Mouse (Mus musculus): ENCODE measurements around the gene Prrt2. TPM values are rescaled to one million over a fixed set of nuclear protein-coding genes. Genes with fewer than 3 reads are reported as not detected.

Gene Prrt2
- polyA plus RNA-seq, 1 experiment from 2014 or later, result 71.4 TPM

GRCm38 (mm10) chr7:127021563-127022527 lies 834 bp upstream of the Prrt2 start:
- Histone ChIP-seq H3K9ac (ENCODE audit: low read depth, low read length) (peak overlapping the region; percentile 83), H3K9me3 (ENCODE audit: control insufficient read depth, low read length) (no peaks in the 10 kb centered on the region)

GRCm38 (mm10) chr7:127020491-127020890 lies 520 bp downstream of the Prrt2 start:
- peak overlapping the region; percentile 89 for H3K27ac ChIP-seq (ENCODE audit: low read depth, low read length)
- no peak for ATAC-seq
- WGBS, result 22% methylated on average over 5 of the region's 5 CpGs
- H3K4me2 ChIP-seq (ENCODE audit: low read length), result peak overlapping the region; percentile 91
- peaks cover 14% of the 10 kb centered on the region; the same call in 1 of the 2 replicates for H3K36me3 ChIP-seq (ENCODE audit: control insufficient read depth, insufficient read depth, low read length)
- H3K9me3 ChIP-seq (ENCODE audit: control insufficient read depth, low read length), result no peaks in the 10 kb centered on the region
- peak overlapping the region; percentile 83 for H3K9ac ChIP-seq (ENCODE audit: low read depth, low read length)
- peaks cover 67% of the 10 kb centered on the region for H3K4me1 ChIP-seq (ENCODE audit: control insufficient read depth, insufficient read depth, low read depth, low read length)
- peak overlapping the region; percentile 59 for H3K4me3 ChIP-seq (ENCODE audit: low read length)
- no peaks in the 10 kb centered on the region for H3K27me3 ChIP-seq (replicated peaks; ENCODE audit: control insufficient read depth, insufficient read depth, low read length)

More at GRCm38 (mm10) chr7:127021563-127022527, 834 bp upstream of the Prrt2 start:
- Histone ChIP-seq H3K4me1 (ENCODE audit: control insufficient read depth, insufficient read depth, low read depth, low read length) (peaks cover 60% of the 10 kb centered on the region), H3K27ac (ENCODE audit: low read depth, low read length) (peak overlapping the region; percentile 89), H3K4me3 (ENCODE audit: low read length) (peak overlapping the region; percentile 59), H3K36me3 (ENCODE audit: control insufficient read depth, insufficient read depth, low read length) (peaks cover 14% of the 10 kb centered on the region; the same call in 1 of the 2 replicates), H3K4me2 (ENCODE audit: low read length) (peak overlapping the region; percentile 91), H3K27me3 (replicated peaks; ENCODE audit: control insufficient read depth, insufficient read depth, low read length) (no peaks in the 10 kb centered on the region)
- WGBS, result 40% methylated on average over 5 of the region's 5 CpGs
- no peak for ATAC-seq

- peaks cover 14% of the 10 kb centered on the region for H3K36me3 ChIP-seq (ENCODE audit: control insufficient read depth, insufficient read depth, low read length)
- peak overlapping the region; percentile 59 for H3K4me3 ChIP-seq (ENCODE audit: low read length)
- peak overlapping the region; percentile 21; the same call in 1 of the 2 replicates for H3K27ac ChIP-seq (ENCODE audit: low read depth, low read length)
- H3K27me3 ChIP-seq (replicated peaks; ENCODE audit: control insufficient read depth, insufficient read depth, low read length), result no peaks in the 10 kb centered on the region
- no peaks in the 10 kb centered on the region for H3K9me3 ChIP-seq (ENCODE audit: control insufficient read depth, low read length)
- peak overlapping the region; percentile 91 for H3K4me2 ChIP-seq (ENCODE audit: low read length)
- H3K4me1 ChIP-seq (ENCODE audit: control insufficient read depth, insufficient read depth, low read depth, low read length), result peaks cover 67% of the 10 kb centered on the region
- peak overlapping the region; percentile 83 for H3K9ac ChIP-seq (ENCODE audit: low read depth, low read length)
- WGBS, result 44% methylated on average over 3 of the region's 3 CpGs
- no peak for ATAC-seq
These were observed 980 bp downstream of the Prrt2 start for GRCm38 (mm10) chr7:127020031-127020430.

GRCm38 (mm10) chr7:127019306-127019960 lies 1.6 kb downstream of the Prrt2 start:
- peak overlapping the region; percentile 83 for H3K9ac ChIP-seq (ENCODE audit: low read depth, low read length)
- H3K4me3 ChIP-seq (ENCODE audit: low read length), result peak overlapping the region; percentile 59
- H3K27ac ChIP-seq (ENCODE audit: low read depth, low read length), result peak overlapping the region; percentile 21; the same call in 1 of the 2 replicates
- no peaks in the 10 kb centered on the region for H3K9me3 ChIP-seq (ENCODE audit: control insufficient read depth, low read length)
- no peak for ATAC-seq
- no peaks in the 10 kb centered on the region for H3K27me3 ChIP-seq (replicated peaks; ENCODE audit: control insufficient read depth, insufficient read depth, low read length)
- 80% methylated on average over 14 of the region's 14 CpGs for WGBS
- H3K4me2 ChIP-seq (ENCODE audit: low read length), result peak overlapping the region; percentile 91
- H3K4me1 ChIP-seq (ENCODE audit: control insufficient read depth, insufficient read depth, low read depth, low read length), result peaks cover 64% of the 10 kb centered on the region
- H3K36me3 ChIP-seq (ENCODE audit: control insufficient read depth, insufficient read depth, low read length), result peaks cover 14% of the 10 kb centered on the region

GRCm38 (mm10) chr7:127018416-127019305 lies 2.4 kb downstream of the Prrt2 start:
- WGBS, result 86% methylated on average over 15 of the region's 15 CpGs
- Histone ChIP-seq H3K27me3 (replicated peaks; ENCODE audit: control insufficient read depth, insufficient read depth, low read length) (no peaks in the 10 kb centered on the region), H3K4me2 (ENCODE audit: low read length) (peak overlapping the region; percentile 91), H3K27ac (ENCODE audit: low read depth, low read length) (no peak overlapping the region), H3K9ac (ENCODE audit: low read depth, low read length) (peak overlapping the region; percentile 12), H3K36me3 (ENCODE audit: control insufficient read depth, insufficient read depth, low read length) (peaks cover 14% of the 10 kb centered on the region), H3K4me3 (ENCODE audit: low read length) (no peak overlapping the region), H3K9me3 (ENCODE audit: control insufficient read depth, low read length) (no peaks in the 10 kb centered on the region), H3K4me1 (ENCODE audit: control insufficient read depth, insufficient read depth, low read depth, low read length) (peaks cover 61% of the 10 kb centered on the region)
- no peak for ATAC-seq

- Histone ChIP-seq H3K27me3 (replicated peaks; ENCODE audit: control insufficient read depth, insufficient read depth, low read length) (no peaks in the 10 kb centered on the region), H3K36me3 (ENCODE audit: control insufficient read depth, insufficient read depth, low read length) (peaks cover 8% of the 10 kb centered on the region), H3K4me1 (ENCODE audit: control insufficient read depth, insufficient read depth, low read depth, low read length) (peaks cover 54% of the 10 kb centered on the region), H3K9me3 (ENCODE audit: control insufficient read depth, low read length) (no peaks in the 10 kb centered on the region), H3K4me3 (ENCODE audit: low read length) (no peak overlapping the region), H3K27ac (ENCODE audit: low read depth, low read length) (peak overlapping the region; percentile 49; the same call in 1 of the 2 replicates), H3K9ac (ENCODE audit: low read depth, low read length) (peak overlapping the region; percentile 39), H3K4me2 (ENCODE audit: low read length) (peak overlapping the region; percentile 33)
- no peak for ATAC-seq
- WGBS, result 56% methylated on average over 6 of the region's 6 CpGs
These were observed 3.1 kb downstream of the Prrt2 start for GRCm38 (mm10) chr7:127017950-127018345.

- H3K27me3 ChIP-seq (replicated peaks; ENCODE audit: control insufficient read depth, insufficient read depth, low read length), result no peaks in the 10 kb centered on the region
- H3K9ac ChIP-seq (ENCODE audit: low read depth, low read length), result peak within 1 kb of the TSS; percentile 87
- WGBS, result 2% methylated on average over 39 of the region's 39 CpGs
- peaks cover 2% of the 10 kb centered on the region for H3K36me3 ChIP-seq (ENCODE audit: control insufficient read depth, insufficient read depth, low read length)
- H3K27ac ChIP-seq (ENCODE audit: low read depth, low read length), result peak within 1 kb of the TSS; percentile 96
- peaks cover 52% of the 10 kb centered on the region for H3K4me1 ChIP-seq (ENCODE audit: control insufficient read depth, insufficient read depth, low read depth, low read length)
- peak within 1 kb of the TSS; percentile 83 for H3K4me2 ChIP-seq (ENCODE audit: low read length)
- peak within 1 kb of the TSS; percentile 64 for H3K4me3 ChIP-seq (ENCODE audit: low read length)
- no peaks in the 10 kb centered on the region for H3K9me3 ChIP-seq (ENCODE audit: control insufficient read depth, low read length)
- ATAC-seq, result peak; percentile 81
These were observed 3.8 kb downstream of the Prrt2 start, which contains the start of gene Pagr1a for GRCm38 (mm10) chr7:127016971-127017949. TSS of gene Pagr1a (minus strand) at chr7:127017352.

All from hindbrain, embryonic 16.5 days (tissue).